Mouse (Mus musculus) CH12.LX (cell line): ENCODE measurements around the gene Dglucy. TPM values are rescaled to one million over a fixed set of nuclear protein-coding genes. Genes with fewer than 3 reads are reported as not detected.

Source experiments
- DNase-seq: peaks from one replicate; pipeline ENCODE4 v3.0.0-alpha.2; 2013; ENCODE audit errors: extremely low read depth
- H3K27ac ChIP-seq: 2 replicates; pipeline ENCODE4 v1.5.1; 2012; ENCODE audit warnings: low read depth, mild to moderate bottlenecking, control low read depth, moderate library complexity; ENCODE audit not compliant: insufficient read depth
- H3K27me3 ChIP-seq: replicated peaks from 2 replicates; pipeline ENCODE3; 2012; ENCODE audit warnings: inconsistent platforms
- H3K36me3 ChIP-seq, 2 experiments: replicated peaks in 1 of 2; 2 replicates each; pipeline versions ENCODE3 to v1.6.1; 2012; ENCODE audit warnings: inconsistent platforms in 1 of 2, low read length in 1 of 2, mild to moderate bottlenecking in 1 of 2, mixed read lengths in 1 of 2, moderate library complexity in 1 of 2; ENCODE audit not compliant: control insufficient read depth in 1 of 2, insufficient read depth in 1 of 2
- H3K4me1 ChIP-seq, 2 experiments: 2 replicates each; pipeline ENCODE4 v1.6.1; 2012; ENCODE audit warnings: inconsistent platforms in 1 of 2, moderate library complexity in 1 of 2; ENCODE audit not compliant: insufficient read depth in 2 of 2, control insufficient read depth in 1 of 2
- H3K4me2 ChIP-seq: 2 replicates; pipeline ENCODE4 v1.6.1; 2012; ENCODE audit warnings: low read depth, mild to moderate bottlenecking, control low read depth; ENCODE audit not compliant: poor library complexity, insufficient read depth, severe bottlenecking
- H3K4me3 ChIP-seq, 3 experiments: fragments of 150-350 bp in 1 of 3; sonication (generic) in 1 of 3; replicated peaks in 1 of 3; 2 replicates each; pipeline versions ENCODE3 to v1.5.1; 2011 to 2012; ENCODE audit warnings: low read depth in 2 of 3, low read length in 2 of 3, mild to moderate bottlenecking in 2 of 3, moderate library complexity in 2 of 3, control low read depth in 1 of 3, improper control_type of control experiment in 1 of 3, inconsistent platforms in 1 of 3, mixed read lengths in 1 of 3; ENCODE audit not compliant: poor library complexity in 1 of 3
- H3K79me2 ChIP-seq: replicated peaks from 2 replicates; pipeline ENCODE4 v1.6.1; 2012; ENCODE audit warnings: mild to moderate bottlenecking, moderate library complexity; ENCODE audit not compliant: control insufficient read depth, poor library complexity, insufficient read depth, severe bottlenecking; ENCODE audit errors: extremely low read depth
- H3K9ac ChIP-seq: 2 replicates; pipeline ENCODE4 v1.6.1; 2012; ENCODE audit warnings: low read depth, mild to moderate bottlenecking, control low read depth, moderate library complexity; ENCODE audit not compliant: insufficient read depth
- H3K9me3 ChIP-seq: replicated peaks from 2 replicates; pipeline ENCODE3; 2012; ENCODE audit warnings: low read length, inconsistent platforms, mixed read lengths
- CHD2 ChIP-seq: IDR thresholded peaks from 2 replicates; pipeline ENCODE4 v1.6.1; 2011; ENCODE audit warnings: low read length, improper control_type of control experiment
- E2F4 ChIP-seq: IDR thresholded peaks from 2 replicates; pipeline ENCODE4 v1.6.1; 2011; ENCODE audit warnings: low read depth, low read length, improper control_type of control experiment; ENCODE audit not compliant: insufficient replicate concordance
- EP300 ChIP-seq: IDR thresholded peaks from 2 replicates; pipeline ENCODE4 v1.6.1; 2011; ENCODE audit warnings: low read length, improper control_type of control experiment
- GABPA ChIP-seq: IDR thresholded peaks from 2 replicates; pipeline ENCODE4 v1.6.1; 2012; ENCODE audit warnings: low read depth, low read length, improper control_type of control experiment, inconsistent platforms; ENCODE audit not compliant: insufficient replicate concordance
- HCFC1 ChIP-seq: IDR thresholded peaks from 2 replicates; pipeline ENCODE4 v1.6.1; 2012; ENCODE audit warnings: low read depth, mild to moderate bottlenecking, inconsistent platforms, low read length, improper control_type of control experiment
- JUND ChIP-seq: conservative IDR thresholded peaks from 2 replicates; pipeline ENCODE4 v1.6.1; 2011; ENCODE audit warnings: low read depth, low read length, improper control_type of control experiment
- MAFK ChIP-seq: IDR thresholded peaks from 2 replicates; pipeline ENCODE4 v1.6.1; 2011; ENCODE audit warnings: low read length, improper control_type of control experiment; ENCODE audit not compliant: insufficient replicate concordance
- MAZ ChIP-seq: IDR thresholded peaks from 2 replicates; pipeline ENCODE4 v1.6.1; 2012; ENCODE audit warnings: low read depth, mild to moderate bottlenecking, inconsistent platforms, low read length, improper control_type of control experiment, moderate library complexity
- MEF2A ChIP-seq: IDR thresholded peaks from 2 replicates; pipeline ENCODE4 v1.6.1; 2014; ENCODE audit warnings: low read depth, mild to moderate bottlenecking, inconsistent platforms, low read length, improper control_type of control experiment, borderline replicate concordance
- MXI1 ChIP-seq: IDR thresholded peaks from 2 replicates; pipeline ENCODE4 v1.6.1; 2011; ENCODE audit warnings: mild to moderate bottlenecking, low read depth, low read length, improper control_type of control experiment
- NELFE ChIP-seq: IDR thresholded peaks from 2 replicates; pipeline ENCODE4 v1.6.1; 2011; ENCODE audit warnings: low read depth, low read length, improper control_type of control experiment
- NRF1 ChIP-seq: IDR thresholded peaks from 2 replicates; pipeline ENCODE4 v1.6.1; 2014; ENCODE audit warnings: low read depth, mild to moderate bottlenecking, inconsistent platforms, low read length, improper control_type of control experiment, moderate library complexity
- POLR2A ChIP-seq: IDR thresholded peaks from 2 replicates; pipeline ENCODE4 v1.6.1; 2011; ENCODE audit warnings: low read depth, mild to moderate bottlenecking, improper control_type of control experiment, low read length
- POLR2AphosphoS2 ChIP-seq: IDR thresholded peaks from 2 replicates; pipeline ENCODE4 v1.6.1; 2011; ENCODE audit warnings: low read depth, low read length, improper control_type of control experiment
- SIN3A ChIP-seq: IDR thresholded peaks from 2 replicates; pipeline ENCODE4 v1.6.1; 2012; ENCODE audit warnings: low read length, improper control_type of control experiment, inconsistent platforms
- SMC3 ChIP-seq: IDR thresholded peaks from 2 replicates; pipeline ENCODE4 v1.6.1; 2011; ENCODE audit warnings: low read depth, low read length, improper control_type of control experiment
- TBP ChIP-seq: conservative IDR thresholded peaks from 2 replicates; pipeline ENCODE4 v1.6.1; 2011; ENCODE audit warnings: low read depth, low read length, improper control_type of control experiment
- TCF12 ChIP-seq: IDR thresholded peaks from 2 replicates; pipeline ENCODE4 v1.6.1; 2014; ENCODE audit warnings: low read depth, mild to moderate bottlenecking, inconsistent platforms, low read length, improper control_type of control experiment
- USF2 ChIP-seq: conservative IDR thresholded peaks from 2 replicates; pipeline ENCODE4 v1.6.1; 2011; ENCODE audit warnings: low read depth, low read length, improper control_type of control experiment
- ZC3H11A ChIP-seq: IDR thresholded peaks from 2 replicates; pipeline ENCODE4 v1.6.1; 2012; ENCODE audit warnings: low read depth, mild to moderate bottlenecking, inconsistent platforms, low read length, improper control_type of control experiment
- ZKSCAN1 ChIP-seq: IDR thresholded peaks from 2 replicates; pipeline ENCODE4 v1.6.1; 2012; ENCODE audit warnings: low read depth, inconsistent platforms, low read length, improper control_type of control experiment, borderline replicate concordance
- ZMIZ1 ChIP-seq: IDR thresholded peaks from 2 replicates; pipeline ENCODE4 v1.6.1; 2012; ENCODE audit warnings: low read depth, mild to moderate bottlenecking, inconsistent platforms, low read length, improper control_type of control experiment
- ZNF384 ChIP-seq: IDR thresholded peaks from 2 replicates; pipeline ENCODE4 v1.6.1; 2012; ENCODE audit warnings: low read depth, low read length, improper control_type of control experiment, inconsistent platforms
- dilution Hi-C: fragments of 300-500 bp; cut with MboI; formaldehyde crosslinking; loops from 2 replicates; pipeline ENCODE4 v1.14.3; 2020; ENCODE audit warnings: low sequenced_read_pairs; ENCODE audit not compliant: extremely low pct_unique_long_range_greater_than_20kb, extremely low pct_ligation_motif_present
- in situ Hi-C: fragments of 300-500 bp; cut with MboI; formaldehyde crosslinking; loops from 3 replicates; pipeline ENCODE4 v1.14.3; 2019; ENCODE audit warnings: low sequenced_read_pairs, low pct_ligation_motif_present, low pct_unique_long_range_greater_than_20kb, mixed read lengths
- polyA plus RNA-seq: library from polyadenylated mRNA; unstranded; fragments of >175 nt; gene quantifications from 2 replicates; pipeline ENCODE4 v1.2.1, GENCODE M21; 2012; ENCODE audit warnings: low read depth; ENCODE audit not compliant: insufficient read length
- total RNA-seq, 2 experiments: library from RNA; depleted of rRNA; stranded (reverse); fragments of 300-350 nt in 1 of 2; fragments of >200 nt in 1 of 2; gene quantifications; 2 replicates each; pipeline ENCODE4 v1.2.3; 2012 to 2014

Dglucy gene
- total and polyA plus RNA-seq, 3 experiments, result 5.5 to 20.6 (median 10.1) TPM

DNA sequence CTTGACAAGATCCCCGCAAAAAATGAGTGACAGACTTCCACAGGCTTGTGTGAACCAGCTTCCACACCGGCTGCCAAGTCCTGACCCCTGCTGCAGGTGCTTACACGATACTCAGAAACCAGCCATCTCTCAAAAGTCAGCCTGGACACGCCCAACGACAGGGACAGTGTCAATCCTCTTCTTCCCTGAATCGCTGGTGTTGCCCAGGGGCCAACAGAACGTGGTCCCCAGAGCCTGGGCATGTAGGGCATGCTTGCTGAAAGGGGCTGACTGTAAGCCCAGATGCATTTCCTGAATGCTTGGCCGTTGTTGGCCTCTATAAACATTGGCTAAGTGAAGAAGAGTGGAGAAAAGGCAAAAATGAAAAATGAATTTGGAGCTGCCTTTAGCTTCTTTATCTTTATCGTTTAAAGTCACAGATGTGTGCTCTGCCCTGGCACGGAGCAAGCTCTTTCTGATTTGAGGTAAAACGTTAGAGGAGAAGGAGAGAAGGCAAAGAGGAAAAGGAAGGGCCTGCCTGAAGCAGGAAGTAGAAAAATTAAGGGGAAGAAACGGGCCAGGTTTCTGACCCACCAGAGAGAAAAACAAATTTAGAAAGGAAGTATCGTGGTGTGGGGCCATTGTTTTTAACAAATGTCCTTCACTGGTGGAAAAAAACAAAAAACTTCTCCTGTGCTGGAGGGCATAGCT lies 14.4 kb upstream of the Dglucy start:
- Histone ChIP-seq H3K79me2 (no peaks in the 10 kb centered on the region), H3K9ac (no peak overlapping the region; the same call in 1 of the 2 replicates), H3K36me3 (no peaks in the 10 kb centered on the region), H3K9me3 (no peaks in the 10 kb centered on the region), H3K27ac (no peak overlapping the region), H3K27me3 (no peaks in the 10 kb centered on the region), H3K4me1 (peaks cover 13 to 15% of the 10 kb centered on the region in 2 experiments), H3K4me2 (no peak overlapping the region), H3K4me3 (no peak overlapping the region)
- dilution Hi-C loops (no loop called here), in situ Hi-C loops (no loop called here)
- TF ChIP-seq ZMIZ1, result no peak
- TF ChIP-seq MXI1, result no peak
- TF ChIP-seq POLR2A, result no peak
- no peak for TF ChIP-seq USF2
- no peak for TF ChIP-seq ZKSCAN1
- no peak for TF ChIP-seq CHD2
- TF ChIP-seq MAFK, result no peak
- TF ChIP-seq JUND, result no peak
- no peak for TF ChIP-seq MAZ
- no peak for TF ChIP-seq ZC3H11A
- TF ChIP-seq NELFE, result no peak
- TF ChIP-seq SIN3A, result no peak
- DNase-seq, result no peak

DNA sequence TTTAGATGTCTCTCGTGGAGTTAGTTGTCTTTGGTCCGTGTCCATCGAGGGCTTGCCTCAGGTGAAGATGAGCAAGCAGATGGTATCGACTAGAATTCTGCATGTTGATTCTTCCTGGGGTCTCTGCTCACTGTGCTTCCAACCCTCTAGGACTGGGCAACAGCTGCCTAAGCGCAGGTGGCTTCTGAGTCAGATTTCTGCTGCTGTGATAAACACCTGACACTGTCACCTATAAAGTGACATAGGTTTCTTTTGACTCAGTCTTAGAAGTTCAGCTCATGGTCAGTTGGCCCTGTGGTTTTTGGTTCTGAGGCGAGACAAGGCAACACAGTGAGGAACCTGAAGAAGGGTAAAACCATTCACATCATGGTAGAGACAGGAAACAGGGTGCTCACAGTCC lies 9.0 kb upstream of the Dglucy start:
- H3K27ac ChIP-seq, result no peak overlapping the region
- H3K9ac ChIP-seq, result no peak overlapping the region
- H3K4me3 ChIP-seq, result no peak overlapping the region
- in situ Hi-C loops (loop anchor here (5.0 kb wide), 1 partner anchor 72 kb away; no protein-coding TSS in a partner anchor), dilution Hi-C loops (no loop called here)
- H3K4me2 ChIP-seq, result no peak overlapping the region
- H3K4me1 ChIP-seq, result peaks cover 10 to 26% of the 10 kb centered on the region in 2 experiments; a peak in 3 of 4 replicates
- no peak for DNase-seq
- H3K79me2 ChIP-seq, result no peaks in the 10 kb centered on the region
- no peaks in the 10 kb centered on the region for H3K9me3 ChIP-seq
- peak; percentile 51 for TF ChIP-seq TCF12
- no peak for TF ChIP-seq EP300
- no peaks in the 10 kb centered on the region for H3K27me3 ChIP-seq
- no peaks in the 10 kb centered on the region for H3K36me3 ChIP-seq

GRCm38 (mm10) chr12:100770765-100771164 lies 8.1 kb upstream of the Dglucy start:
- DNase-seq, result no peak
- dilution Hi-C loops, result no loop called here
- no peak overlapping the region for H3K4me2 ChIP-seq
- no peaks in the 10 kb centered on the region for H3K27me3 ChIP-seq
- in situ Hi-C loops, result loop anchor here (5.0 kb wide), 1 partner anchor 72 kb away; no protein-coding TSS in a partner anchor
- no peak overlapping the region for H3K4me3 ChIP-seq
- H3K79me2 ChIP-seq, result no peaks in the 10 kb centered on the region
- peaks cover 8 to 23% of the 10 kb centered on the region in 2 experiments; a peak in 3 of 4 replicates for H3K4me1 ChIP-seq
- H3K27ac ChIP-seq, result no peak overlapping the region
- H3K36me3 ChIP-seq, result no peaks in the 10 kb centered on the region
- TF ChIP-seq TCF12 (no peak), NRF1 (no peak), MAZ (no peak), ZC3H11A (no peak), ZNF384 (no peak), SMC3 (no peak), EP300 (no peak), USF2 (no peak), POLR2AphosphoS2 (no peak), TBP (no peak), E2F4 (no peak), JUND (no peak), HCFC1 (no peak), GABPA (no peak), ZMIZ1 (no peak), POLR2A (no peak), MEF2A (no peak), CHD2 (no peak)
- no peak overlapping the region for H3K9ac ChIP-seq
- H3K9me3 ChIP-seq, result no peaks in the 10 kb centered on the region
